Mouse (Mus musculus): Measurements from ENCODE around the gene Srm. TPM values are rescaled to one million over a fixed set of nuclear protein-coding genes. Genes with fewer than 3 reads are reported as not detected.

Gene Srm
- polyA plus RNA-seq, 1 experiment from 2014 or later, result 159 TPM

GRCm38 (mm10) chr4:148586648-148587047 lies 4.7 kb upstream of the Srm start:
- peaks cover 5% of the 10 kb centered on the region; the same call in 1 of the 2 replicates for H3K4me1 ChIP-seq (replicated peaks)
- no peak overlapping the region for H3K4me2 ChIP-seq
- H3K4me3 ChIP-seq, result no peak overlapping the region
- H3K9me3 ChIP-seq, result no peaks in the 10 kb centered on the region
- ATAC-seq (ENCODE audit: low read depth), result no peak
- no peaks in the 10 kb centered on the region for H3K27me3 ChIP-seq
- peaks cover 18% of the 10 kb centered on the region for H3K36me3 ChIP-seq
- WGBS, result 81% methylated on average over 9 of the region's 9 CpGs
- H3K27ac ChIP-seq (replicated peaks), result no peak overlapping the region
- no peak overlapping the region for H3K9ac ChIP-seq

GRCm38 (mm10) chr4:148588793-148589192 lies 2.5 kb upstream of the Srm start:
- Histone ChIP-seq H3K36me3 (peaks cover 8% of the 10 kb centered on the region), H3K4me1 (replicated peaks) (peaks cover 19% of the 10 kb centered on the region), H3K4me2 (no peak overlapping the region), H3K9ac (peak overlapping the region; percentile 22; the same call in 1 of the 2 replicates), H3K27me3 (no peaks in the 10 kb centered on the region), H3K9me3 (no peaks in the 10 kb centered on the region), H3K4me3 (no peak overlapping the region), H3K27ac (replicated peaks) (no peak overlapping the region)
- ATAC-seq (ENCODE audit: low read depth), result no peak
- 82% methylated on average over 9 of the region's 9 CpGs for WGBS

GRCm38 (mm10) chr4:148589565-148589964 lies 1.7 kb upstream of the Srm start:
- 53% methylated on average over 7 of the region's 8 CpGs for WGBS
- Histone ChIP-seq H3K4me2 (no peak overlapping the region), H3K27me3 (no peaks in the 10 kb centered on the region), H3K4me3 (no peak overlapping the region), H3K9ac (no peak overlapping the region), H3K36me3 (peaks cover 16% of the 10 kb centered on the region), H3K27ac (replicated peaks) (no peak overlapping the region), H3K9me3 (no peaks in the 10 kb centered on the region), H3K4me1 (replicated peaks) (peaks cover 19% of the 10 kb centered on the region)
- no peak for ATAC-seq (ENCODE audit: low read depth)

GRCm38 (mm10) chr4:148590421-148591170 lies 707 bp upstream of the Srm start:
- WGBS, result 7% methylated on average over 18 of the region's 18 CpGs
- Histone ChIP-seq H3K27me3 (no peaks in the 10 kb centered on the region), H3K36me3 (peaks cover 26% of the 10 kb centered on the region), H3K9me3 (no peaks in the 10 kb centered on the region), H3K27ac (replicated peaks) (peak overlapping the region; percentile 82), H3K4me2 (peak overlapping the region; percentile 87), H3K9ac (peak overlapping the region; percentile 67), H3K4me3 (peak overlapping the region; percentile 90), H3K4me1 (replicated peaks) (peaks cover 19% of the 10 kb centered on the region)
- ATAC-seq (ENCODE audit: low read depth), result 0 out of 2 replicates have a peak, but pooled peaks have one; percentile 12

- Histone ChIP-seq H3K4me3 (peak overlapping the region; percentile 90), H3K4me1 (replicated peaks) (peaks cover 19% of the 10 kb centered on the region), H3K9me3 (no peaks in the 10 kb centered on the region), H3K4me2 (peak overlapping the region; percentile 87), H3K9ac (peak overlapping the region; percentile 89), H3K36me3 (peaks cover 38% of the 10 kb centered on the region), H3K27ac (replicated peaks) (peak overlapping the region; percentile 67), H3K27me3 (no peaks in the 10 kb centered on the region)
- WGBS, result under 1% methylated on average over 51 of the region's 53 CpGs
- peak; percentile 71 for ATAC-seq (ENCODE audit: low read depth)
Observed at GRCm38 (mm10) chr4:148591637-148592380, 506 bp downstream of the Srm start.

- Histone ChIP-seq H3K4me1 (replicated peaks) (peaks cover 19% of the 10 kb centered on the region), H3K36me3 (peaks cover 59% of the 10 kb centered on the region), H3K27ac (replicated peaks) (no peak overlapping the region), H3K4me2 (no peak overlapping the region), H3K27me3 (no peaks in the 10 kb centered on the region), H3K9me3 (no peaks in the 10 kb centered on the region), H3K9ac (no peak overlapping the region), H3K4me3 (no peak overlapping the region)
- 95% methylated on average over 11 of the region's 11 CpGs for WGBS
- ATAC-seq (ENCODE audit: low read depth), result no peak
Observed at GRCm38 (mm10) chr4:148593996-148594395, 2.7 kb downstream of the Srm start.

GRCm38 (mm10) chr4:148595916-148596315 lies 4.6 kb downstream of the Srm start:
- Histone ChIP-seq H3K9ac (no peak overlapping the region), H3K4me1 (replicated peaks) (peaks cover 14% of the 10 kb centered on the region), H3K27ac (replicated peaks) (no peak overlapping the region), H3K36me3 (peaks cover 65% of the 10 kb centered on the region), H3K27me3 (no peaks in the 10 kb centered on the region), H3K4me2 (no peak overlapping the region), H3K4me3 (no peak overlapping the region), H3K9me3 (no peaks in the 10 kb centered on the region)
- WGBS, result 85% methylated on average over 6 of the region's 6 CpGs
- no peak for ATAC-seq (ENCODE audit: low read depth)

- H3K9ac ChIP-seq, result no peak overlapping the region
- H3K4me1 ChIP-seq (replicated peaks), result peaks cover 14% of the 10 kb centered on the region
- peaks cover 65% of the 10 kb centered on the region for H3K36me3 ChIP-seq
- no peaks in the 10 kb centered on the region for H3K9me3 ChIP-seq
- H3K27me3 ChIP-seq, result no peaks in the 10 kb centered on the region
- no peak overlapping the region for H3K4me3 ChIP-seq
- H3K27ac ChIP-seq (replicated peaks), result no peak overlapping the region
- no peak overlapping the region for H3K4me2 ChIP-seq
- WGBS, result 98% methylated on average over 3 of the region's 3 CpGs
- no peak for ATAC-seq (ENCODE audit: low read depth)
Observed at GRCm38 (mm10) chr4:148596731-148597130, 5.4 kb downstream of the Srm start.

GRCm38 (mm10) chr4:148598826-148599225 lies 7.5 kb downstream of the Srm start:
- H3K4me3 ChIP-seq, result no peak overlapping the region
- ATAC-seq (ENCODE audit: low read depth), result no peak
- 96% methylated on average over 12 of the region's 12 CpGs for WGBS
- no peak overlapping the region for H3K9ac ChIP-seq
- no peaks in the 10 kb centered on the region for H3K27me3 ChIP-seq
- H3K4me1 ChIP-seq (replicated peaks), result no peaks in the 10 kb centered on the region
- peaks cover 56% of the 10 kb centered on the region for H3K36me3 ChIP-seq
- H3K27ac ChIP-seq (replicated peaks), result no peak overlapping the region
- no peaks in the 10 kb centered on the region for H3K9me3 ChIP-seq
- H3K4me2 ChIP-seq, result no peak overlapping the region

GRCm38 (mm10) chr4:148600316-148600715 lies 9.0 kb downstream of the Srm start:
- Histone ChIP-seq H3K4me1 (replicated peaks) (no peaks in the 10 kb centered on the region), H3K36me3 (peaks cover 41% of the 10 kb centered on the region), H3K27me3 (no peaks in the 10 kb centered on the region), H3K4me3 (no peak overlapping the region), H3K9me3 (no peaks in the 10 kb centered on the region), H3K27ac (replicated peaks) (no peak overlapping the region), H3K9ac (no peak overlapping the region), H3K4me2 (no peak overlapping the region)
- WGBS, result 94% methylated on average over 4 of the region's 4 CpGs
- no peak for ATAC-seq (ENCODE audit: low read depth)

GRCm38 (mm10) chr4:148601871-148602270 lies 10.6 kb downstream of the Srm start:
- Histone ChIP-seq H3K4me1 (replicated peaks) (no peaks in the 10 kb centered on the region), H3K27me3 (no peaks in the 10 kb centered on the region), H3K4me3 (no peak overlapping the region), H3K9me3 (no peaks in the 10 kb centered on the region), H3K4me2 (no peak overlapping the region), H3K27ac (replicated peaks) (no peak overlapping the region), H3K9ac (no peak overlapping the region), H3K36me3 (peaks cover 26% of the 10 kb centered on the region)
- no peak for ATAC-seq (ENCODE audit: low read depth)
- WGBS, result 84% methylated on average over 4 of the region's 4 CpGs

- Histone ChIP-seq H3K27ac (replicated peaks) (no peak within 1 kb of the TSS), H3K27me3 (no peaks in the 10 kb centered on the region), H3K9me3 (no peaks in the 10 kb centered on the region), H3K9ac (no peak within 1 kb of the TSS), H3K4me1 (replicated peaks) (no peaks in the 10 kb centered on the region), H3K4me2 (no peak within 1 kb of the TSS), H3K36me3 (peaks cover 25% of the 10 kb centered on the region), H3K4me3 (no peak within 1 kb of the TSS)
- 90% methylated on average over 14 of the region's 14 CpGs for whole genome bisulfite sequencing
- no peak for ATAC-seq (ENCODE audit: low read depth)
Observed at GRCm38 (mm10) chr4:148602357-148603120, 11.2 kb downstream of the Srm start, which contains the start of gene Masp2. TSS of gene Masp2 (plus strand) at chr4:148602554.

Measured in neural tube, embryonic 13.5 days (tissue).